Mouse (Mus musculus) erythroid progenitor cell, adult 5-6 weeks (primary cell): ENCODE data around the gene Col23a1. TPM values are rescaled to one million over a fixed set of nuclear protein-coding genes. Genes with fewer than 3 reads are reported as not detected.
A peak's percentile ranks its signal among the peaks of the same experiment; 100 is the strongest.
"Not testable (repeated sequence)": the region's sequence is repeated elsewhere in the genome, so short reads cannot be mapped to it uniquely, and the experiment has no call there.

ENCODE experiments used
- ATAC-seq: replicated peaks from 2 replicates; pipeline ENCODE4 v1.8.0; 2016; ENCODE audit warnings: moderate number of reproducible peaks, mild to moderate bottlenecking, moderate TSS enrichment, inconsistent platforms; ENCODE audit not compliant: poor library complexity, low FRiP score, severe bottlenecking
- total RNA-seq, 2 experiments: library from RNA; stranded (forward) in 1 of 2; stranded (reverse) in 1 of 2; fragments of 150-400 nt in 1 of 2; fragments of 186-747, 209-891 nt in 1 of 2; gene quantifications; 2 replicates each; pipeline versions ENCODE4 v1.2.3 to v1.2.4; 2015 to 2017; ENCODE audit warnings: low replicate concordance in 2 of 2

Col23a1 gene
- total RNA-seq, 2 experiments from 2014 or later: not detected

DNA sequence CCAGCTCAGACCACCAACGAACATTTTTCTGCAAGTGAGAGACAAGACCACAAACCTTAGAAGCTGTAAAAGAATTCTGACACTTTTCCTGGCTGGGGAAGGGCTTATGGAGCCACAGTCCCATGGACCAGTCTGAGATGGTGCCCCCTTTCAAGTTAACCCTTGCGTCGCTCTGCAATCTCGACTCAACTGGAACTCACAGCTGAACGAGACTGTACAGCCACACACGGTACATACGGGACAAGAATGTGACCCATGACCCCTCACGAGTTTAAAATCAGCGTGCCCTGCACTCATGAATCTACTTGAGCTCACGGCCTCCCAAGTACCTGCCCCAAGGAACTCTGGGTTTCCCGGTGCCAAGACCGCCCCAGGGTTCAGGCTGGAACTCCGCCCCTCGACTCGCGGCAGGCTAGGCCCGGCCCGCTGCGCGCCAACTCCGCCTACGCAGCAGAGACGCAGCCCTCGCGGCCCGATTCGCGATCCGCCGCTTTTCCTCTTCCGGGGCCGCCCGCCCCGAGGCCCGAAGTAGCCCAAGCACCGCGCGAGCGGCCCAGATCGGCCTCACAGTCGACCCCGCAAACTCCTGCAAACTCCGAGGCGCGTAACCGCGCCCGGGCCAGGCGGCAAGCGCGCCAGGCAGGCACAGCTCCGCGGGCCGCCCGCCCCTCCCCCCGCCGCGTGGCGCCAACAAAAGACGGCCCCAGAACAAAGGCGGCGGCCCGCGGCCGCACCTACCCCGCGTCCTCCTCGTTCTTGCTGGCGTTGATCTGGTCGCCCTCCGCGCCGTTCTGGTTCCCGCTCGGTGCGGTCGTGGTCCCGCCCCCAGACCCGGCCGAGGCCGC lies 316.1 kb downstream of the Col23a1 start:
- peak; percentile 85 for ATAC-seq

DNA sequence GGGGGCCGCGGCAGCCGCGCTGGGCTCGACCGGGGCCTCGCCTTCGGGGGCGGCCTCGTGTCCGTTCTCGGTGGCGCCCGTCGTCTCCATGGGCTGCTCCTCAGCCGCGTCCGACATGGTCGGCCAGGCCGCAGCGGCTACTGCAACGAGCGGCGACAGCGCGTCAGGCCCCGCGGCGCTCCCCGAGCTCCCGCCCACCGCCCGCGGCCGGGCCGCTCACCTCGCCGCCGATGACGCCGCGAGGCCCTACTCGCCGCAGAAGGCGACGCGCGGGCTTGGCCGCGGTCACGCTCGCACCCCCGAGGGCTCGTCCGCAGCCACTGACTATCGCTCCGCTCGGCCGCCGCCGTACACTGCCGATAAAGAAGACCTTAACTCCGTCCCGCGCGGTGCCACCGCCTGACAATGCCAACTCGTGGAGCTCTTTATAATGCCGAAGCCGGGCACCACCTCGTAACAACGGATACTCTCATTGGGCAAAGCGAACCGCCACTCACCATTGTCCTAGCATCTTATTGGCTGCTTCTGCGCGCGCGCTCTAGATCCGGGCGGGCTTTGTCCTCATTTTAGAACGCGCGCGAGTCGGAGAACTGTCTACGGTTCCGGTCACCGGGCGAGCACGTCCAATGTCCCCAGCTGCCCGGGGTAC lies 316.9 kb downstream of the Col23a1 start, which contains the start of gene Hnrnpab:
Hnrnpab (minus strand) TSS at position 401 of the 649 bp plus-strand sequence.
- ATAC-seq: peak; percentile 81

DNA sequence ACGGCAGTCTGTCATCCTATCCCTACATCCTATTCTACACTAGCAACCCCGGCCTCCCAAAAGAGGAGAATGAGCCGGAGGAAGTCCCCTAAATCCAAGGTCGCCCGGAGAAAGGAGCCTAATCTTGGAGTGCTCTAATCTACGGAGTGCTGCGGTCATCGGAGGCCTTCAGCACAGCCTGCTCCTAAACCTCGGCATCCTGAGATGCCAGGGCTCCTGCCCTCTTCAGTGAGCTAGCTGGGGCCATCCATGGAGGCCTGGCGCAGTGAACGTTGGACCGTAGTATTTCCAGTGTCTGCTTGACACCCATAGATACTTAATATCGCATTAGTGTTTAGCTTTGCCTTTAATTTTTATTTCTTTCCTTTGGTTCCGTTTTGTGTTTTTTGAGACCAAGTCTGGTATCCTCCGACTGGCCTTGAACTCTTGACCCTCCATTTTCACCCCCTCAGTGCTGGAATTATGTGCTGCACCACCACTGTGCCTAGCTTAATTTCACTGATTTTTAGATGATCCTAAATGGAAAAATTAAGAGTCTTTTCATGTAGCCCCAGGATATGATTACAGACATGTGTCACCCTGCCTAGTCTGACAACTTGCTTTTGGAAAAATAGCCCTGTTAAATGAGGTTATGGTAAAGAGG lies 317.5 kb downstream of the Col23a1 start:
- ATAC-seq: peak; percentile 58

GRCm38 (mm10) chr11:51609266-51609909 lies 319.7 kb downstream of the Col23a1 start:
- peak; percentile 11; the same call in 1 of the 2 replicates for ATAC-seq

GRCm38 (mm10) chr11:51609940-51610339 lies 320.2 kb downstream of the Col23a1 start:
- not testable (repeated sequence) for ATAC-seq

DNA sequence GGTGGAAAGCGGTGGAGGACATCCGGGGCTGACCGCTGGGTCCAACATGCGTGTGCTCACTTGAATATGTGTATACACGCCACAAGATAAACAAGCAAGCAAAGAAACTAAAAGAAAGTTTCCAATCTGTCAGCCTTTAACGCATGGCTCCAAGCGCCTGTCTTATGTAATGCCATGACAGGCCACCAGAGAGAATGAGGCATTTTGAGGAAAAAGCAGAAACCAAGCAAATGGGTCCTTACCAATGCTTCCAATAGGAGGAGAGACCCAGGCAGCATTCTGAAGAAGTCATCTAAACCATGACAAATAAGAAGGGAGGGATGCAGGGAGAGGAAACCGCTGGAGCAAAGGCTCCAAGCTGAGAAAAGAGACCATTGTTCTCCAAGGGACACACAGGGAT lies 324.5 kb downstream of the Col23a1 start:
- ATAC-seq: no peak

GRCm38 (mm10) chr11:51615129-51615528 lies 325.4 kb downstream of the Col23a1 start:
- ATAC-seq: no peak

GRCm38 (mm10) chr11:51615601-51616000 lies 325.9 kb downstream of the Col23a1 start:
- peak; percentile 85 for ATAC-seq

GRCm38 (mm10) chr11:51616113-51616512 lies 326.4 kb downstream of the Col23a1 start:
- ATAC-seq: not testable (repeated sequence)

DNA sequence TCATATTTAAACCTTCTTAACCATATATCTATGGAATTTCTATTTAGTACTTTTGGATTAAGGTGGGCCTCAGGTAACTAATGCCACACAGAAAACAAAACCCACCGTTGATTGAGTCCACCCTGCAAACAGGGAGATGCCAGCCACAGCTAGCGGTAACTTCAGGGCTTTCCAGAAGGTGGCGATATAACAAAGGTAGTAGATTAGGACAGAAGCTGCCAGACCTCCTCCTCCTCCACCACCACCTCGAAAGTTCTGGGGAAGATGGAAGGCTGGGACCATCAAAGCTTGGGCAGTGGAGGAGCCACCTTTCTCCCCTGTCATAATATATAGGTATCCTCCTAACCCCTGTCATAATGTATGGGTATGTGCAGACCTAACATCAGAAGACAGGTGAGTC lies 328.0 kb downstream of the Col23a1 start:
- ATAC-seq: peak; percentile 41; the same call in 1 of the 2 replicates

GRCm38 (mm10) chr11:51618894-51619408 lies 329.2 kb downstream of the Col23a1 start:
- no peak for ATAC-seq

DNA sequence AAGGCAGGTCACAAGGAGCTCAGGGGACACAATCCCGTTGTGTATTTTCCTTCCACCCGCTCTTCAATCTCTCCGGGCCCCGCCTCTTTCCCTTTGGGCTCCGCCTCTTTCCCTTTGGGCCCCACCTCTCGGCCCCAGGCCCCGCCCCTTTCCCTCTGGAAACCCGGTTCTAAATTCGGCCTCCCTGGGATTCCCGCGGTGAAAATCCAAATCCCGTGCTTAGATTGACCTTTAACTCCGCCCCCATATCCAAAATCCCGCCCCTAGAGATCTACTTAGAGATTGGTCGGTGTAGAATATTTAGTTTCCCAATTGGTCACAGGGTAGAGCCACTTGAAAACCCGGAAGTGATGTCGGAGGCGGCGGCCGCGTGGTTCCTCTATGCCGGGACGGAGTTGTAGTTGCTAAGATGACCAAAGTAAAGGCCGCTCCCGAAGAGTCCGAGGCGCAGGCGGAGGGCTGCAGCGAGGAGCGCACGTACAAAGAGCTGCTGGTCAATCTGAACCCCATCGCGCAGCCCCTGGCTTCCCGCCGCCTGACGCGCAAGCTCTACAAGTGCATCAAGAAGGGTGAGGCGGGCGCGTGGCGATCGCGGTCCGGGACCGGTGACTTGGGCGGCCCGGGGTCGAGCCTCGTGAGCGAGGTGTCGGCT lies 329.8 kb downstream of the Col23a1 start, which contains the start of gene Nhp2:
Nhp2 (plus strand) TSS at position 327 of the 652 bp plus-strand sequence.
- ATAC-seq: peak; percentile 78

- ATAC-seq: no peak
Observed at GRCm38 (mm10) chr11:51620084-51620483, 330.4 kb downstream of the Col23a1 start.

DNA sequence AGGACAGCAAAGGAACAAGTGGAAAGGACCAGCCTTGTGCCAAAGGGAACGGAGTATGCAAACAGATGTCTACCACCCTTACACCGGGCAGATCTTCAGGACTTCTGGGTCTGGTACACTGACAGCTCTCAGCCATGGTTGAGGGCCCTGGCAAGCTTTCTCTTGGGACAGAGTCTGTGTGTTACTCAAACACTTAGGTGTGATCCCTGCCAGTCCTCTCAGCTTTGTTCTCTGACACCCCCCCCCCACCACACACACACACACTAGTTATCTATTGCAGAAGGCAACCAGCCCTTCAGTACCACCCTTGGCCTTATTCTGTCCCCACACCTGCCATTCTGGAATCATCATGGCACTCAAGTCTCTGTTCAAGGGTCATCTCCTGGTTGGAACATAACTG lies 332.1 kb downstream of the Col23a1 start:
- no peak for ATAC-seq

DNA sequence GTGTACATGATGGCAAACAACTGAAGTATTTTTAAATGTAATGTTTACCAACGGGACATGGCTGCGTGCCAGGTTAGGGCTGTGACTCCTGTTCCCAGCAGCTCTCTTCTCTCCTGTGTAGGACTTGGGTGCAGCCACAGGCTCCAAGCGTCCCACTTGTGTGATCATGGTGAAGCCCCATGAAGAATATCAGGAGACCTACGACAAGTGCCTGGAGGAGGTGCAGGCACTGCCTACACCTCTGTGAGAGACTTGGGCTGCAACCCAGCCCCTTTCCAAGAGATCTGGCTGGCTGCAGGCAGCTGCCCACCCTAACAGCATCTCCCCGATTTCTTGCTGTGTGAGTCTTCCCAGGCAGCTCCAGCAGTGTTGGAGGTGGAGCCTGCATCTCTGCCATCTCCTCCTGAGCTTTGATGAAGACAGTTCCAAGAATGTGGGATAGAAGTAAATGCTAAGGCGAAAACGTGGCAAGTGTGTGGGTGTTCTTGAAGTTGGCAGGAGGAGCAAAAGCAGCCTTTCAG lies 333.3 kb downstream of the Col23a1 start:
- no peak for ATAC-seq

GRCm38 (mm10) chr11:51625187-51625820 lies 335.6 kb downstream of the Col23a1 start:
- peak; percentile 55; the same call in 1 of the 2 replicates for ATAC-seq

GRCm38 (mm10) chr11:51627425-51627824 lies 337.7 kb downstream of the Col23a1 start:
- ATAC-seq: no peak

DNA sequence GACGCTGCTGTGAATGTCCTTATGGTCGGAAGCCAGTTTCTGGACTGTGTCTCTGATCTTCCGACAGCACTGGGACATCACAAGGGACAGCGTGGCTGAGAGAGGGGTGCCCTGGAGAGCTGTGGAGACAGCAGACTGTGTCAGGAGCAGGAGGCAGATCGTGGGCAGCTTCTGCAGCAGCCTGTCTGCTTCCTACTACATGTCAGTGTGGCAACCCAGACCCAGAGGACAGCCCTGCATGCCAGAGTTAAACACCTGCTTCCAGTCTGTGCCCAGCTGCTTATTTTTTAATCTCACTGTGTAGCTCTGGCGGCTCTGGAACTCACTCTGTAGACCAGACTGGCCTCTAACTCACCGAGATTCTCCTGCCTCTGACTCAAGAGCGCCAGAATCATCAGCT lies 338.2 kb downstream of the Col23a1 start:
- ATAC-seq: no peak
